Mouse (Mus musculus) MEL (cell line): Measurements from ENCODE around the gene Gm17018.

ENCODE experiments used
- CTCF ChIP-seq, 3 experiments: IDR thresholded peaks in 2 of 3; conservative IDR thresholded peaks in 1 of 3; 2 replicates each; pipeline ENCODE4 v1.5.1; 2011 to 2012; ENCODE audit warnings: low read length in 3 of 3, low read depth in 2 of 3, mild to moderate bottlenecking in 2 of 3, improper control_type of control experiment in 1 of 3, inconsistent platforms in 1 of 3, mixed read lengths in 1 of 3, moderate library complexity in 1 of 3; ENCODE audit not compliant: control insufficient read depth in 1 of 3, insufficient read depth in 1 of 3, poor library complexity in 1 of 3, severe bottlenecking in 1 of 3
- GATA1 ChIP-seq: IDR thresholded peaks from 2 replicates; pipeline ENCODE4 v1.6.1; 2011; ENCODE audit warnings: low read depth, low read length, improper control_type of control experiment
- JUND ChIP-seq: IDR thresholded peaks from 2 replicates; pipeline ENCODE4 v1.6.1; 2011; ENCODE audit warnings: low read depth, mild to moderate bottlenecking, improper control_type of control experiment, low read length
- MAX ChIP-seq: IDR thresholded peaks from 2 replicates; pipeline ENCODE4 v1.6.1; 2011; ENCODE audit warnings: low read length, improper control_type of control experiment
- NELFE ChIP-seq: IDR thresholded peaks from 2 replicates; pipeline ENCODE4 v1.6.1; 2011; ENCODE audit warnings: low read depth, low read length, improper control_type of control experiment
- SIN3A ChIP-seq: IDR thresholded peaks from 2 replicates; pipeline ENCODE4 v1.6.1; 2012; ENCODE audit warnings: low read length, improper control_type of control experiment, inconsistent platforms
- TAL1 ChIP-seq: IDR thresholded peaks from 2 replicates; pipeline ENCODE4 v1.6.1; 2012; ENCODE audit warnings: mild to moderate bottlenecking, inconsistent platforms, low read length, moderate library complexity, mixed read lengths
- TCF12 ChIP-seq: IDR thresholded peaks from 2 replicates; pipeline ENCODE4 v1.6.1; 2014; ENCODE audit warnings: low read depth, mild to moderate bottlenecking, inconsistent platforms, low read length, improper control_type of control experiment, moderate library complexity

GRCm38 (mm10) chr19:45511406-45511805, 49.0 kb upstream of the Gm17018 start:
- TF ChIP-seq GATA1 (no peak), MAX (no peak), CTCF (IDR thresholded peaks at IDR 0.05 in 2 of 3, conservative IDR thresholded peaks at IDR 0.05 in 1 of 3; ENCODE audit: control insufficient read depth in 1 of 3, insufficient read depth in 1 of 3, low read depth in 2 of 3, low read length in 3 of 3, poor library complexity in 1 of 3, severe bottlenecking in 1 of 3) (no peak), SIN3A (no peak), JUND (no peak), TCF12 (no peak), NELFE (no peak), TAL1 (no peak)
